Mouse (Mus musculus) kidney, adult 2 months (tissue): ENCODE results near the gene Sema5a.

Experiments
- CTCF ChIP-seq: fragments of 200-500 bp; conservative IDR thresholded peaks from 2 replicates; pipeline ENCODE4 v1.5.1; 2011; ENCODE audit warnings: low read depth, mild to moderate bottlenecking, control low read depth, low read length, moderate library complexity, mixed read lengths; ENCODE audit not compliant: insufficient read depth, insufficient read length
- POLR2A ChIP-seq: fragments of 200-500 bp; IDR thresholded peaks from one replicate; pipeline ENCODE4 v1.6.1; 2011; ENCODE audit warnings: low read depth, low read length, control low read depth

DNA sequence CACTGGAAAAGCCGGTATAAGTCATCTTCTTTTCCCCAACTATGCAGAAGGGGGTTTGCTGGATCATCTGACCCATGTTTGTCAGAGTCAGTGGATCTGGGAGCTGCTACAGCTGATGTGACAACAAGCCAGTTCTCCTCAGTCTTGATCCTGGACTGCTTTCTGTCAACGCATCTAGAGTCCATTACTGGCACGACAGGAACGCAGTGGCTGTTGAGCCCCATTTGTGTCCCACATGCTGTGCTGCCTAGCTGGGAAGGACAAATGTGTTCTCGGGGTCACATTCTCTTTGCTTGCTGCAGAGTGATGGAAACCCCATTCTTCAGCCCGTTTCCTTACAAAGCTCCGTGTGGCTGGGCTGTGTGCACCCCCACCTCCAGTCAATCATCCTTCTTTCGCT, 12.7 kb downstream of the Sema5a start:
- TF ChIP-seq POLR2A (no peak), CTCF (no peak)
